Mouse (Mus musculus) cerebellum, adult 9-10 months (tissue): ENCODE measurements around the gene Trp53i11.

ENCODE experiments used
- DNase-seq: peaks from one replicate; pipeline ENCODE4 v3.0.0; 2022

Trp53i11 gene

DNA sequence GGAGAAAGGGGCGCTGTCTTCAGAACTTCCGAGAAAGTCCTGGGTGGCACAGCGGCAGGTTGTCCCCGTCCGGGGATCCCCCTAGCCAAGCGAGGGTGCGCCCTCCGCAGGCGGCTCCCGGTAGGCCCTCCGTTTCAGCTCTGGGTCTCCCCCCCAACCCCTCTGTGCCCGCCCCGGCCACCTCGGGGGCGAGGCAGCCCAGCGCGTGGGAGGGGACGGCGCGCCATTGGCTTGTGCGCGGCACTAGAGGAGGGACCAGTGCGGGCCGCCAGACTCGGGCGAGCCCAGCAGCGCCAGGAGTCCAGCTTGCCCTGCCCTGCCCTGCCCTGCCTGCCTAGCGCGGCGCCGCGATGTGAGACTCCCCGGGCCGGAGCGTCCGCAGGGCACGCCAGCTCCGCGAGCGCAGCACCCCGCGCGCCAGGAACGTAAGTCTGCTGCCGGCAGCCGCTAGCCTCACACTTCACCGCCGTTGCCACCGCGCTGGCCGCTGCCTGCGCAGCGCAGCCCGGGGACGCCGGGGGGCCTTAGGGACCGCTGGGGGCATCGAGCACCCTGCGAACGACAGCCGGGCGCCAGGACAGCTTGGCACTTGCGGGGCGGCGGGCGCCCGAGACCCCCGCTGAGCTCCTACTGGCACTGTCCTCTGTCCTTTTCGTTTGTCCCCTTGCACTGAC lies at the start of gene Trp53i11:
TSS of gene Trp53i11 (plus strand) at position 226 of the 674 bp plus-strand sequence.
- peak; percentile 88 for DNase-seq

DNA sequence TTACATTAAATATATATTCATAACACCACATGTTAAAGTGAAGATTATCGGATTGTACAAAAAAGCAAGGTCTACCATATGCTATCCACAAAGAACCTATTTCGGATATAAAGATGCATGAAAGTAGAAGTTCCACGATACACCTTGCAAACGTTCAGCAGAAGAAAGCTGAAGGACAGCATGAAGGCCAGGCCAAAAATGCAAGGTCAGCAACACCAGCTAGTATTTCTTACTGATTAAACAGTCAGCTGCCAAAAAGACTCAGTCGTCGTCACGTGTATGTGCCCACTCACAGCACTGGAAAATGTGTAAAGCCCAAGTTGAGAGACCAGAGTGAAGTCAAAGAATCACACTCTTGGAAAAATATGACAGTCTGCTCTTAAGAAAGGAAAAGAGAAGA lies 47.9 kb upstream of the Trp53i11 start:
- DNase-seq = no peak

DNA sequence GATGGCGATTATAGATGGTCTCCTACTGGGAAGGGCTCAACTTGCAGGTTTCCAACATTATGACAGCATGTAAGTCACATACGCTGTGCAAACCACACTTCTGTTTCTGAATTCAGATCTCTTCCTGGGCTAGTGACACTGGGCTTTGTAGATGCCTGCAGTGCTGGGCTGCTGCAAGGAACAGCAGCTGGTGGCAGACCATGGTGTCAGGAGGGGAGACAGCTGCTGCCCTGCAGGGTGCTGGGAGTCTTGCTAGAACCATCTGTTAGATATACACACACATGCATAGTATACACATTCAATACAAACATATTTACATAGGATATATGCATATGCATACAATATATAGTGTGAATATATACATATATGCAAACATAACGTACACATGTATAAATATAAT lies 46.0 kb upstream of the Trp53i11 start:
- peak; percentile 38 for DNase-seq

DNA sequence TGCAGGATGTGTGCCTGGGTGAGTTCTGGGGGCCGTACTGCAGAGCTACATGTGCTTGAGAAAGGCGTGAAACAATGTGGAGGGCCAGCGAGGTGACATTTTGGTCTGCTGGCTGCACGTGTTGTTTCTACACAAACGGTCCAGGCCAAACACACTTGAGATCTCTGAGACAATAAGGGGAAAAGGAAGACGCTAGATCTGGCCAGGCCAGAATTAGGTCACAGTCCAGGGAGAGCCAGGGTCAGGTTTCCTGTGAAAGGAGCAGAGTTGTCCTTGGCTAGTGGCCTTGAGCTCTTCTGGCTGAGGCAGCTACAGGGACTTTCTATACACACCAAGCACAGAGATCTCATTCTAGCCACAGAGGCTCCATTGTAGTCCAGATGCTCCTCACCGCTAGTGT lies 44.7 kb upstream of the Trp53i11 start:
- DNase-seq = peak; percentile 24

DNA sequence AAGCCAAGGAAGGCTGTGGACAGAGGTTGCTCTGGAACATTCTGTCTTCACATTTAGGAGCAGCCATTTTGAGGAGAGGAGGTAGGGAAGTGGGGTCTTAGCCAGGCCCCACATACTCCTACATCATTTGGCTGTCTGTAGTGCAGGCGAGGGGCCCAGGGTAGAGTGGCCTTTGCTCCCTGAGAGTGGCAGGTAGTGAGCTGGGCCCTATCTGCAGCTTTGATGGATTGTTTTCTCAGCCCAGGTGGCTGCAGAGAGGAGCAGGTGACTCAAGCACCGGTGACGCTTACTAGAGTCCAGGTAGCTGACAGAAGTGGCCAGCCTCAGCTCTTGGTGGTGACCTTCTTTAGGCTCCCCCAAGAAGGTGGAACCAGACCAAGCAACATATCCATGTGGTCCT lies 43.2 kb upstream of the Trp53i11 start:
- no peak for DNase-seq

DNA sequence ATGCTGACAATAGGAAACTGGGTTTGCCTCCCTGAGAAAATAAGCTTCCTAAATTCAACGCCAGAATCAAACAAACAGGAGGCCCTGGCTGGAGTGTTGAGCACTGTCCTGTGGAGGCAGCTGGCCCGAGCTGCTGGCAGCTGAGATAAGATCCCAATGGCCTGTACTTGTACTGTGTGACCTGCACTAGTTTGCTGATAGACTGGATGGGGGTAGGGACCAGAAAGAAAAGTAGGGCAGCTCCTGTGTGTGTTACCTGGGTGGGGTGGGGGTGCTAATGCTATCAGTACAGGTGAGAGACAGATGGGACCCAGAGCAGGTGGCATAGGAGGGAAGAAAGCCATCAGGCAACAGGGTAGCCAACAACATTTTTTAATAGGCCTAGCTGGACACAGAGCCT lies 37.3 kb upstream of the Trp53i11 start:
- peak; percentile 67 for DNase-seq

DNA sequence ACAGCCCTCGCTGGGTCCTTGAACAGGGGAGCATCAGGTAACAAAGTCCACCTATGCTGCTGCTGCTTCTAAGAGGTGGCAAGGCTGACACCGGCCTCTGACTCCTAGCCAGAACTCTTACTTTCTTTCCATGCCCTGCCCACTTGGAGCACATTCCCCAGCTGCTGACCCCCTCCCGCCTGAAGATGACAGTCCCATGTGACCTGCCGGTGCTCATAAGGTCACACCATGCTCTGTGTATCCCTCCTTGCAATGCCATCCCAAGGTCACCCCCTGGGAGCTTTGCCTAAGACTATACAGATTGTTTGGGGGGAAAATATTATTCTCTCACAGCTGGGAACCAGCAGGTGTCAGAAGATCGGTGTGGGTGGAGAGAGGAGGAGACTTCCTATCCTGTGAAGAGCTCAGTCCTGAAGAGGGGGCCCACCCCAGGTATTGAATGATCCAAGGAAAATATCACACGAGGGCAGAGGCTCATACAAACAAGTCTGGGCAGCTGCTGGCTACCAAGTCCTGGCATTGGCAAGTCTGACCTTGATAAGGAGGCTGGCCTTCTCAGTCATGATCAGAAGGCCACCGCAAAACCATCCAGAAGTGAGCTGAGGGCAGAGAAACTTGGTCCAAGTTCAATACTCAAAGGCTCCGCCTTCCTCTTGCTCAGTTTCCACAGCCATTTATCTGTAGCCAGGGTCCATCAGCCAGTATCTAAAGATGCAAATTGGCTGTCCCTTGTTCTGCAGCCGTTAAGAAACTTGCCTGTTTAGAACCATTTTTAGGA lies 36.5 kb upstream of the Trp53i11 start:
- peak; percentile 42 for DNase-seq

DNA sequence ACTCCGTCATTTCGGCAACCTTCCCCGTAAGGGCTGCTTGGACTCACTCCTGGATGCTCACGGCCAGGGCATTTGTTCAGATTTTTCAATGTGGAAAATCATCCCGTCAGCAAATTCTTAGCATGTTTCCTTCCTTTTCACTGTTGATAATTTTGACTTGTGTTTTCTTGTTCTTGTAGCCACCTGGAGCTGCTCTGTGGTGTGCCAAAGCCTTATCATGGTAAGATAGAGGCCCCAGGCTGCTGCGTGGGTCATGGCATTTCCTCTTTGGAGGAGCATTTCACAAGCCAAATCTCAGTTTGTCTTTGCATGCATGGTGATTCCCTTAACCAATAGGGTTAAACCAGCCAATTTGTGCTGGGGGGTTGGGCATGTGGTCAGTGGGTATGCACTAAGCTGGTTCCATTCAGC lies 35.2 kb upstream of the Trp53i11 start:
- DNase-seq = peak; percentile 75

DNA sequence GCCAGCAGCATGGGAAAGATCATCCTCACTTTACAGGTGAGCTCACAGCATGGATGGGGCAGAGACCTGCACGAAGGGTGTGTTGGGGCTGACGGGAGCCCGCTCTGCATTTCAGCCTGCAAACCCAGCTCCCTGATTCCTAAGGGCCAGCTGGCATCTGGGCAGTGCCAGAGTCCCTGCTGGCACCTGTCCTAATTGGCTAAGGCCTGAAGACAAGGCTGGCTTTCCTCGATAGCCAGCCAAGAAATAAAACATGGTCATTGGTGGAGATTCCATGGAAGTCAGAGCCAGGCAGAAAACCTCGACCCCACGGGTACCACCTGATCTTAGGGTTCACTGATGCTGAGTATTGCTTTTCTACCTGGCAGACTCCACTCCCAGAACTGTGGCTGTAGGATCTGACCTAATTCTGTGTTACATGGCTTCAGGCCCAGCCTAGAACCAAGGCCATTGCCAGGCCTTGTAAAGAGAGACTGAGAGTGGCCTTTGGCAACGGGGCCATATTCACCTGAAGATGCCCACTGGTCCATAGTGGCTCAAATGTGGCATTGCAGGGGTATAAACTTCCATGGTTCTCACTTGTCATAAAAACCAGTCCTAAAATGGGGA lies 34.4 kb upstream of the Trp53i11 start:
- peak; percentile 95 for DNase-seq

DNA sequence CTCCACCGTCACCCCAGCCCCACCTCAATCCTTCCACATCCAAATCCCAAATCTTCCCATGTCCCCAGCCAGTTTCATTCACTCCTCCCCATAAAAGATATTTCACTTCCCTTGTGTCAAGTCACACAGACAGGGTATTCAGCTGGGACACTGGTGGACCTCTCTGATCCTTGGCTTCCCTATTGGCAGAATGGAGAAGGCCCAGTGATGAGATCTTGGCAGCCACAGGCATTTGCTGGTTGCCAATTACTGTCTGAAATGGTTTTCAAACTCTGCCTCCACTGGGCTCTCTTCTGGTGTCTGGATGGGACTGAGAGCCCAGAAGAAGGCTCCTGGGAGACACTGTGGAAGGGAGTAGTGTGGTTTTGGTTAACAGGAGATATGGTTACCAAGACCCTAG lies 33.5 kb upstream of the Trp53i11 start:
- DNase-seq = peak; percentile 53

DNA sequence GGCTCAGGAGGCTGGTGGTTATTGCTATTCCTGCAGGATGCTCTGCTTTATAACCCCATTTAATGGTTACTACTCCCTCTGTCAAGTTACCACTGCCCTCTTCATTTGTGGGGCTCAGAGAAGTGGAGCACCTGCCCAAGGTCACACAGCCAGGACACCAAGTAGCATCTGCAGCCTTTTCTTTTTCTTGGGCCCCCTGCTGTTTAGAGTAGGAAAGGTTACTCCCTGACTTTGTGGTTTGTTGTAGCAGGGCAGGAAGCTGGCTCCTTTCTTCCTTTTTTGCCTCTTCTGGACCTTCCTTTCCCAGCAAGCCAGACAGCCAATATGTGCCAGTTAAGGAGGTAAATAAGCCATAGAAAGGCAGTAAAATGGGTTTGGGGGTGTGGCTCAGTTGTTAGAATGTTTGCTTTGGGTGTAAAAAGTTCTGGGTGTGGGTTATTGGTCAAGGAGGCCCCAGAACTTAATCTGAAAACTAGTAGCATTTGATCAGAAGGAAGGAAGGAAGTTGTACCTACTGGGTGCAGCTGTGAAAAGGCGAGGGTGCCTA lies 32.8 kb upstream of the Trp53i11 start:
- DNase-seq = no peak

DNA sequence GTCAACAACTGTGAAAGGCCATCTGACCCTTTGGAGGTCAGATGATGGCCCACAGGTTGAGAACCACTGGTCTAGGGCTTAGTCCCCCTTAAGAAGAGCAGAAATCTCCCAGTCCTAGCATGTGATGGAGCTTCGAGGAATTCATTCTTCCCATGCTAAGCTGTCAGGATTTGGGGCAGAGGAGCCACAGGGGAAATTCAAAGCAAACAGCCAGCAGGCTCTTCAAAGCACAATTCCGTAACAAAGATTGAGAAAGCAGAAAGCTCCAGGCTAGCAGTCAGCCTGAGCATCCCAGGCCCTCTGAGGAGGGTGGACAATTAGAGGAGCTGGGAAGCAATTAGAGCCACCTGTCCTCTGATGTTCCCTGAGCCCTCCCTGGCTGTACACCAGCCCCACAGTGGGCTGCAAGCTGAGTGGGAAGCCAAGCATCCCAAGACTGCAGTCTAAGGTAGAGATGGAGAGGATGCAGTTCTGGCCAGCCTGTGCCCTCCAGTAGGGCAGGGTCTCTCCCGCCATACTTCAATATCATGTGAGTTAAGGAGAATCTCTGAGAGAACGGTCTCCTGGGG lies 26.8 kb upstream of the Trp53i11 start:
- no peak for DNase-seq

DNA sequence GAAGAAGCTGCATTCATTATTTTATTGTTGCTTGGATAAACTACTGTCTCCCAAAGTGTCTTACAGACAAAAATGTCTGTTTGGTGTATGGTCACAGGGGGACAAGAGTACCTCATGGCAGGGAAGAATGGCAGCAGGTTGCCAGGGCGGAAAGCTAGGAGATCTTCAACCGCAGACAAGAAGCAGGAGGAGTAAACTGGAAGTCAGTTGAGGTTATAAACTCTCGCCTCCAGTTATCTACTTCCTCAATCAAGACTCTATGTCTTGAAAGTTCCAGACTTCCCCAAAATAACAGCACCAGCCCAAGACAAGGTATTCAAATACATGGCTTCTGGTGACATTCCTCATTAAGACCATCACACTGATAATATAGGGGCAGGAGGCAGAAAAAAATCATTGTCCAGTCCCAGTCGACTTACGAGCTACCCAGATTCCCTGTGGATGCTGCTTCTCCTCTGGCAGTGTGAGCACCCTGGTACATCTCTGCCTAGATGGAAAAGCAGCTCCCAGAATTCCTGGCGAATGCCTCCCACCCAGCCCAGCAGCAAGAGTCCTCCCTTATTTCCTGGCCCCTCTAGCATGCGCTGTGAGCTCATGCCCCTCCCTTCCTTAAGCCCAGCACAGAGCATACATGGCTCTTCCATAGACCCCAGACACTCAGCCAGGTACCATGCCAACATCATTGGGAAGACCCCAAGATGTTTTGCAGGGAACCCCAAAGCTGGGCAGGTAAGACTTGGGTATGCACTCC lies 25.3 kb upstream of the Trp53i11 start:
- DNase-seq = no peak

DNA sequence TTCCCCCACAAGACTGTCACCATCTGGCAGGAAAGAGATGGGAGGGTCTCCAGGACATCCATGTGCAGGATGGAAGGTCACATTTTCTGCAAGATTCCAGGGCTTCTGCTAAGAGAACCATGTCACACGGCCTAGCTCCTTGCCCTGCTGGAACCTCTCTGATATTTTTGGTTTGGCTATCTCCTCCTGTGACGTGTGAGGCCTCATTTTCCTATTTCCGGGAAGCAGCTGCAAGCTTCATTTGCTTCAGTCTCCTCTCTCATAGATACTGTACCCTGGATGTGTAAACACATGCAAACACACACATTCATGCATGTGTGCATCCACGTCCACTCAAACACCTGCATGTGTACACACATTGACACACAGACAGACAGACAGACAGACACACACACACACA lies 24.6 kb upstream of the Trp53i11 start:
- DNase-seq = no peak

DNA sequence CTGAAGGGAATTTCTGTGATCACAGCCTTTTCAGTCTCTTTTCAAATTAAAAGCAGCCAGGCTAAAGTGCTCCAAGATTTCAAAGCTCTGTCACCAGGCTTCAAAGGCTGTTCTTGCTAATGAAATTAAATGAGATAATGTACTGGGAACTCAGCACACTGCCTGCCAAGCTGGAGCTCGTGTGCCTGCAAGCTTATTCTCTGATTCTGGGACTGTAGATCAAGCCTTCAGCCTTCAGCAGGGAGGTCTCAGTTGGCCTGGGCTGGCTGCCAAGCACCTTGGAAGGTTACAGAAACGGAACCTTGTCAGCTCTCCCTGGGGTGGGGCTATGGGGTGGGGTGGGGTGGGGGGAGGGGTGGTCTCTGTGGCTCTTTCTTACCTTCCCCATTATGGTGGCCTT lies 24.0 kb upstream of the Trp53i11 start:
- no peak for DNase-seq

DNA sequence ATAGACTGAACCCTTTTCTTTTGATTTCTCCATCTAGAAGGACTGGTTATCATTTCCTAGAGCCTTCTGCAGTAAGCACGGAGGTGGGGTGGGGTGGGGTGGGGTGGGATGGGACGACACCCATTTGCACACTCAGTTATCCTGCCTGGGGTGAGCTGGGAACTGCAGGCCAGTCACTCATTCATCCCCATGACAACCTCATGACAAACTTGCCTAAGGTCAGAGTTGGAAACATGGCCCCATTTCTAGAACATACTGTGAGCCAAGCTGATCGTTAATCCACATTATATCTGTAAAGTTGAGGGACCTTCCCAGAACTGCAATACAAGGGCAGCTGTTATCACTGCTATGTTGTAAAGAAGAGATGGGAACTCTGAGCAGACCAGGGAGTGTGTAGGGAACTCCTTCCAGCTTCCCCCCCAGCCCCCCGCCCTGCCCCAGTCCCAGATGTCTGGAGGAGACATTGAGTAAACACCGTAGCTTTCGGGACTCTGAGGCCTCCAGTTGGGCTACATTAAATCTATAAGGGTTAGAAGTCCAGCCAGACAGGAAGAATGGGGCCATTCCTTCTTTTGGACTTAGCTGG lies 23.5 kb upstream of the Trp53i11 start:
- DNase-seq = no peak

DNA sequence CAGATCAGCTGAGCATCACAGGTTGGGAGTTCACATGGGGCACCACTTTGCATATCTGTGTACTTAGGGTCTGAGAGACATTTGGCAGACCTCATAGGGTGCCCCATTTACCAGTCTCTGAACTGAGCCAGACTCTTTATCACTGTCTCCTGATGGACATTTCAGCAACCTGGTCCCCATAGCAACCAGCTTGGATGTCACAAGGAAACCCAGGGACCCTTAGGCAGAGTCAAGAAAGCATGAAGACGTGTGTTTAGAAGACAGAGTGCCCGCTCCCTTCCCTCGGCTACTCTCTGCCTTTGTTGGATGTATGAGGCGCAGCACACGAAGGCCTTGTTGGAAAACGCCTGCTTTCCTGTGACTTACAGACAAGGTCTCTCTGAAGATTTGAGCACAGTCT lies 21.1 kb upstream of the Trp53i11 start:
- DNase-seq = no peak

DNA sequence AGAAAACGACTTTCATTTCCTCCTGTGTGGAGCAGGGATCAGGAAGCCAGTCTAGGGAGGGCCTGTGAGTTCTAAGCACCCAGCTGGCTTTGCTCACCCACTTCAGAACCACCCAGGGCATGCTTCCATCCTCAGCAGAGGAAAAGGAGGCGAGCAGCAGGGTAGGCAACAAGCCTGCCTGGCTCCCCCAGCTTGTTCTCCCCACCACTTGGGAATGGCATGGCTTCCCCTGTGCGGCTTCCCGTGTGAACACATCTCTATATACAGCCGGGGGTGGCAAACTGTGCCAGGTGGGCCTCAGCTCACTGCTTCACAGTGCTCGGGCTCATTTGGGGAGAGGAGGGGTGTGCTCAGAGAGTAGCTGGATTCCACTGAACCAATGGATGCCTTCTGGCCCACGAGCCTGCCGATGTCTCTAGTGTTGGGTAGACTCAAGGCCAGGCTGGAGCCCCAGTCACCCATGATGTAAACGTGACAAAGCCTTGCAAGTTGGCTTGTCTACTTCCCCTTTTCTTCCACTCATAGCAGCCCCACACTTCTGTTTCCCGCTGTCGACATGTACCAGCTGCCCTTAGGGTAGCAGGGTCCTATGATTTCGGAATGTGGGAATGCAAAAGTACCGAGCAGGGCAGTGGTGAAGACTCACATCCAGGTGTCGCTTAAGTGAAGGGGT lies 20.5 kb upstream of the Trp53i11 start:
- DNase-seq = no peak

DNA sequence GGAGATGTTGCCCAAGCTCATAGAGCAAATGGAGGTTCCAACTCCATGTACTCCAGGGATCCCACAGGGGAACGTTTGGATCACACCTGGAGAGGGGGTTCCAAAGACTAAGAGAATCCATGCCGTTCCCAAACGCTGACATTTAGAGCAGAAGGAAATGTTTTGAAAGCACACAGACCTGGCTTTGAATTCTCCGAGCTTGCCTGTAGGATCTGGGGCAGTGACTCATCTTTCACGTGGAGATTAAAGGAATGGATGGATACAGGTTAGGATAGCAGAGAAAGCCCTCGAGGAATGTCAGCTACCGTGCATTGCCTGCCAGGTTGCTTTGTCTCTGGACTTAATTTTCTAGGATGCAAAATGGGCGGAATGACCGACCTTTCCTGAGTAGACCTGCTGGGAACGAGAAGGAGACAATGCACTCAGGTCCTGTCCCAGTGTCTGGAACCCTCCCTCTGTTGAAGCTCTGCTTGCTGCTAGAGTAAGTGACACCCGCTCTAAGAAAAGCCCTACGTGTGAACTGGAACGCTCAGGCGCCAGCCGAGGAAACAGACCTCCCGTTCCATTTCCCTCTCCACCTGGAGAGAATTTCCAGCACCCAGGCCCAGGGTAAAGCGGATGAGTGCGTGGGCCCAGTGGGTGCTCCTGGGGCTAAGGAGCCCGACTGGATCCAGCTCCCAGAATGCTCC lies 17.0 kb upstream of the Trp53i11 start:
- DNase-seq = no peak

DNA sequence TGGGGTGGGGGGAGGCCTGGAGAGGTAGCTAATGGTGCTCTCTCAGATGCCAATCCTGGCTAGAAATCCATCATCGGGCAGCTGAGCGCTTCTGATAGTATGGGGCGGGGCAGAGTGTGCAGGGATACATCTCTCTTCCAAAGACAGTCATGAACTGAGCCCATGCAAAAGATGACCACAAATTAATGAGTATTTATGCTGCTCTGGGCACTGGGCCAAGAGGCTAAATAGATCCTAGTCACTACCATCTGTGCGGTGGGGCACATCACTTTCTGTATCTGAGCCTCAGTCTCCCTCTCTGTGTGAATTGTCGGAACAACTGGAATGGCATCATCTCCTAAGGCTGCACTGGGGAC lies 16.5 kb upstream of the Trp53i11 start:
- peak; percentile 51 for DNase-seq

DNA sequence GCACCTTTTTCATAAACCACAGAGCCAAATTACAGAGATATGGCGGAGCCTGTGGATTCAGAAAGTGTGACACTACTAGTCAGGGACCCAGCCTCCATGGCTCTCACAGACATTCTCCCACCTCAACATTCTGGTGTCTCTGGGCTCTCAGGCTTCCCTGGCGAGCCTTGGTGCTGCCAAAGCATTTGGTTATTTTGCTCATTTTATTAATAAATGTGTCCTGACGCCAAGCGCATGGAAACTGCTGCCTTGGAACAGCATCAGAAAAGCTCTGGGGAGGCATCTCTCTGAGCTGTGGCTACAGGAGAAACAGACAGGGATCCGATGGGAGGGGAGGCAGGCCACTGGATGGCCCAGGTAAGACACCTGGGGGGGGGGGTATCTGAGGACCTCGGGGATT lies 15.4 kb upstream of the Trp53i11 start:
- DNase-seq = no peak
